ENCODE assay signal across 29 mouse cellular contexts in genomic region chr7:119560452-119560835, GRCm38 (mm10). TPM values are rescaled to one million over a fixed set of nuclear protein-coding genes. Genes with fewer than 3 reads are reported as not detected.
A peak's percentile ranks its signal among the peaks of the same experiment; 100 is the strongest.
DNase-seq lines count a peak whose midpoint lies in the region; ATAC-seq lines count a peak whose summit lies in the region.
"Had no signal": no experiment of that assay in that cellular context is flagged by ENCODE, and none has a peak within 500 bp of the region (broad histone marks: within the 10 kb centered on the region; RNA-seq: fewer than 3 reads in every experiment).

No protein-coding gene starts in this region.

- peak; percentile 26 for DNase-seq in kidney, adult 11 months
- no peak for DNase-seq in kidney, adult 18-20 months
- DNase-seq in kidney, adult 9 months: peak; percentile 81
- DNase-seq in kidney, postnatal 14 days: peak; percentile 19
- DNase-seq: adrenal gland, postnatal 10 days; adrenal gland, postnatal 36 days; B cell, adult 2 months; cerebellum, adult 18-20 months; cerebellum, adult 9-10 months; cerebellum, postnatal 14 days; gastrocnemius, postnatal 10 days; gastrocnemius, postnatal 36 days; heart, postnatal 10 days; heart, postnatal 36 days had no signal

- H3K9ac ChIP-seq in kidney, embryonic 15.5 days: no peak overlapping the region
- H3K9ac ChIP-seq in intestine, embryonic 16.5 days (ENCODE audit: low read depth, low read length): no peak overlapping the region
- H3K9ac ChIP-seq: forebrain, embryonic 13.5 days; heart, embryonic 12.5 days; heart, embryonic 15.5 days; hindbrain, embryonic 13.5 days had no signal

- no peak overlapping the region for H3K4me2 ChIP-seq in kidney, embryonic 15.5 days
- H3K4me2 ChIP-seq in intestine, embryonic 16.5 days (ENCODE audit: low read depth, low read length): no peak overlapping the region
- H3K4me2 ChIP-seq: forebrain, embryonic 13.5 days; heart, embryonic 12.5 days; heart, embryonic 15.5 days; hindbrain, embryonic 13.5 days had no signal

- H3K27ac ChIP-seq in kidney, embryonic 15.5 days: no peak overlapping the region
- H3K27ac ChIP-seq in intestine, embryonic 16.5 days (ENCODE audit: low read length): no peak overlapping the region
- H3K27ac ChIP-seq: forebrain, embryonic 10.5 days; forebrain, embryonic 13.5 days; heart, embryonic 15.5 days; hindbrain, embryonic 10.5 days; hindbrain, embryonic 13.5 days had no signal

- ATAC-seq in kidney, embryonic 15.5 days (replicated peaks; ENCODE audit: low FRiP score): no peak
- ATAC-seq in intestine, embryonic 16.5 days: no peak
- ATAC-seq: forebrain, embryonic 13.5 days; forebrain, embryonic 16.5 days; hindbrain, embryonic 16.5 days; Patski had no signal

- WGBS in kidney, embryonic 15.5 days: 80% methylated on average over 3 of the region's 3 CpGs
- 80% methylated on average over 3 of the region's 3 CpGs for whole genome bisulfite sequencing in intestine, embryonic 16.5 days

- no peaks in the 10 kb centered on the region for H3K36me3 ChIP-seq in kidney, embryonic 15.5 days
- no peaks in the 10 kb centered on the region for H3K36me3 ChIP-seq in intestine, embryonic 16.5 days (ENCODE audit: control insufficient read depth, insufficient read depth, low read length)
- H3K36me3 ChIP-seq: forebrain, embryonic 10.5 days; G1E; heart, embryonic 12.5 days; heart, embryonic 15.5 days; hindbrain, embryonic 10.5 days; hindbrain, embryonic 13.5 days had no signal

- no peak overlapping the region for H3K4me3 ChIP-seq in kidney, embryonic 15.5 days (replicated peaks)
- no peak overlapping the region for H3K4me3 ChIP-seq in intestine, embryonic 16.5 days (ENCODE audit: low read length)
- H3K4me3 ChIP-seq: forebrain, embryonic 10.5 days; forebrain, embryonic 13.5 days; heart, embryonic 12.5 days; heart, embryonic 15.5 days; hindbrain, embryonic 10.5 days; hindbrain, embryonic 13.5 days had no signal

- H3K9me3 ChIP-seq in kidney, embryonic 15.5 days (replicated peaks): no peaks in the 10 kb centered on the region
- H3K9me3 ChIP-seq in intestine, embryonic 16.5 days (ENCODE audit: control insufficient read depth, low read length): no peaks in the 10 kb centered on the region
- H3K9me3 ChIP-seq: forebrain, embryonic 10.5 days; forebrain, embryonic 13.5 days; G1E; heart, embryonic 12.5 days; heart, embryonic 15.5 days; hindbrain, embryonic 10.5 days; hindbrain, embryonic 13.5 days had no signal

- no peaks in the 10 kb centered on the region for H3K4me1 ChIP-seq in kidney, embryonic 15.5 days
- H3K4me1 ChIP-seq in intestine, embryonic 16.5 days (ENCODE audit: control insufficient read depth, insufficient read depth, low read length): no peaks in the 10 kb centered on the region
- H3K4me1 ChIP-seq: forebrain, embryonic 10.5 days; forebrain, embryonic 13.5 days; heart, embryonic 12.5 days; heart, embryonic 15.5 days; hindbrain, embryonic 10.5 days; hindbrain, embryonic 13.5 days had no signal

- no peaks in the 10 kb centered on the region for H3K27me3 ChIP-seq in kidney, embryonic 15.5 days
- H3K27me3 ChIP-seq in intestine, embryonic 16.5 days (replicated peaks; ENCODE audit: control insufficient read depth, insufficient read depth, low read length): no peaks in the 10 kb centered on the region
- H3K27me3 ChIP-seq: CH12.LX; forebrain, embryonic 13.5 days; heart, embryonic 12.5 days; heart, embryonic 15.5 days; hindbrain, embryonic 13.5 days; Patski had no signal

RNA-seq across cellular contexts. Expression of gene Acsm2, which starts 6.3 kb away (rescaled TPM):
- polyA plus RNA-seq in kidney, embryonic 15.5 days (2015; fragmentation: Nextera tagmentation; extraction: Ambion mirVana): 26.0 and 29.4 TPM in 2 replicates
- polyA plus RNA-seq in intestine, embryonic 16.5 days (2015; fragmentation: Nextera tagmentation; extraction: Ambion mirVana): not detected in 2 replicates
- polyA plus RNA-seq: embryonic facial prominence, embryonic 11.5 days; embryonic facial prominence, embryonic 14.5 days; forebrain, embryonic 10.5 days; forebrain, embryonic 13.5 days; forebrain, embryonic 16.5 days; G1E; heart, embryonic 12.5 days; heart, embryonic 15.5 days; hindbrain, embryonic 10.5 days; hindbrain, embryonic 13.5 days; hindbrain, embryonic 16.5 days had no signal

RNA-seq across cellular contexts. Expression of gene Pdilt, which starts 37.2 kb away (rescaled TPM):
- 0.06 and 0.10 TPM in 2 replicates for polyA plus RNA-seq in kidney, embryonic 15.5 days (2015; fragmentation: Nextera tagmentation; extraction: Ambion mirVana)
- polyA plus RNA-seq in intestine, embryonic 16.5 days (2015; fragmentation: Nextera tagmentation; extraction: Ambion mirVana): not detected in 2 replicates
- polyA plus RNA-seq: embryonic facial prominence, embryonic 11.5 days; embryonic facial prominence, embryonic 14.5 days; forebrain, embryonic 10.5 days; forebrain, embryonic 13.5 days; forebrain, embryonic 16.5 days; G1E; heart, embryonic 12.5 days; heart, embryonic 15.5 days; hindbrain, embryonic 10.5 days; Patski had no signal

RNA-seq across cellular contexts. Expression of gene Acsm5, which starts 41.2 kb away (rescaled TPM):
- 0.64 and 1.0 TPM in 2 replicates for polyA plus RNA-seq in kidney, embryonic 15.5 days (2015; fragmentation: Nextera tagmentation; extraction: Ambion mirVana)
- 0.07 TPM in 1 of 2 replicates, not detected in the other for polyA plus RNA-seq in intestine, embryonic 16.5 days (2015; fragmentation: Nextera tagmentation; extraction: Ambion mirVana)
- polyA plus RNA-seq: embryonic facial prominence, embryonic 11.5 days; forebrain, embryonic 10.5 days; forebrain, embryonic 13.5 days; forebrain, embryonic 16.5 days; G1E; heart, embryonic 12.5 days; heart, embryonic 15.5 days; hindbrain, embryonic 10.5 days; hindbrain, embryonic 13.5 days had no signal

RNA-seq across cellular contexts. Expression of gene Acsm1, which starts 46.4 kb away (rescaled TPM):
- polyA plus RNA-seq in kidney, embryonic 15.5 days (2015; fragmentation: Nextera tagmentation; extraction: Ambion mirVana): 2.1 and 2.6 TPM in 2 replicates
- 0.09 and 0.10 TPM in 2 replicates for polyA plus RNA-seq in intestine, embryonic 16.5 days (2015; fragmentation: Nextera tagmentation; extraction: Ambion mirVana)
- polyA plus RNA-seq: embryonic facial prominence, embryonic 11.5 days; forebrain, embryonic 10.5 days; forebrain, embryonic 13.5 days; forebrain, embryonic 16.5 days; G1E; heart, embryonic 12.5 days; heart, embryonic 15.5 days; hindbrain, embryonic 10.5 days; hindbrain, embryonic 13.5 days; hindbrain, embryonic 16.5 days; Patski had no signal

Comparison
In these comparisons a context has a peak if more than half of its experiments do, and no peak if none do; other contexts are left out.
1. RNA of gene Acsm2, which starts 6.3 kb away (polyA plus RNA-seq): 26.0 to 29.4 TPM in kidney, embryonic 15.5 days; not detected in intestine, embryonic 16.5 days; every median in the first group is over 10 times any median in the second.